Mouse (Mus musculus): ENCODE measurements around the gene Tas1r3. TPM values are rescaled to one million over a fixed set of nuclear protein-coding genes. Genes with fewer than 3 reads are reported as not detected.

Tas1r3 gene
- total and polyA plus RNA-seq, 3 experiments: 0.62 to 54.9 (median 1.1) TPM

- no peaks in the 10 kb centered on the region for H3K9me3 ChIP-seq (replicated peaks; ENCODE audit: insufficient read depth, low read length)
- no peak for DNase-seq (ENCODE audit: low read depth, low spot score)
- no peak overlapping the region for H3K4me3 ChIP-seq (ENCODE audit: control insufficient read depth in 1 of 2, insufficient read depth in 1 of 2, low read depth in 2 of 2, low read length in 2 of 2)
- H3K27ac ChIP-seq (ENCODE audit: control insufficient read depth, low read depth, low read length): no peak overlapping the region
- H3K9ac ChIP-seq (ENCODE audit: control insufficient read depth, low read depth, low read length, poor library complexity, severe bottlenecking): no peak overlapping the region
- peaks cover 12% of the 10 kb centered on the region for H3K79me2 ChIP-seq (ENCODE audit: control insufficient read depth, insufficient read depth, low read length, poor library complexity)
- peaks cover 6 to 11% of the 10 kb centered on the region in 2 experiments for H3K4me1 ChIP-seq (ENCODE audit: control insufficient read depth in 1 of 2, insufficient read depth in 2 of 2, low read length in 2 of 2)
- H3K36me3 ChIP-seq (ENCODE audit: control insufficient read depth in 1 of 2, insufficient read depth in 2 of 2, low read length in 2 of 2): peaks cover 2 to 4% of the 10 kb centered on the region in 2 experiments; a peak in 2 of 4 replicates
- no peak for TF ChIP-seq BHLHE40 (IDR thresholded peaks at IDR 0.05; ENCODE audit: borderline replicate concordance, low read depth, low read length)
- no peaks in the 10 kb centered on the region for H3K27me3 ChIP-seq (ENCODE audit: control insufficient read depth in 1 of 2, insufficient read depth in 2 of 2, low read length in 2 of 2)
Observed at GRCm38 (mm10) chr4:155856071-155856470, 7.1 kb downstream of the Tas1r3 start.

GRCm38 (mm10) chr4:155854991-155855390 lies 8.2 kb downstream of the Tas1r3 start:
- DNase-seq (ENCODE audit: low read depth, low spot score): no peak
- TF ChIP-seq MYC (IDR thresholded peaks at IDR 0.05; ENCODE audit: low read depth, low read length): no peak
- TF ChIP-seq ZNF384 (IDR thresholded peaks at IDR 0.05; ENCODE audit: low read depth, low read length): no peak
- no peak for TF ChIP-seq MYB (IDR thresholded peaks at IDR 0.05; ENCODE audit: low read depth, low read length)
- no peak for TF ChIP-seq SIN3A (IDR thresholded peaks at IDR 0.05; ENCODE audit: low read length)
- no peak for TF ChIP-seq POLR2A (IDR thresholded peaks at IDR 0.05; ENCODE audit: control insufficient read depth in 1 of 2, insufficient read depth in 1 of 2, low read depth in 1 of 2, low read length in 2 of 2, poor library complexity in 1 of 2)
- TF ChIP-seq CTCF (IDR thresholded peaks at IDR 0.05 in 2 of 3, conservative IDR thresholded peaks at IDR 0.05 in 1 of 3; ENCODE audit: control insufficient read depth in 1 of 3, insufficient read depth in 1 of 3, low read depth in 2 of 3, low read length in 3 of 3, poor library complexity in 1 of 3, severe bottlenecking in 1 of 3): no peak
- TF ChIP-seq RCOR1 (IDR thresholded peaks at IDR 0.05; ENCODE audit: low read depth, low read length): no peak
- no peak for TF ChIP-seq NELFE (IDR thresholded peaks at IDR 0.05; ENCODE audit: low read depth, low read length)
- TF ChIP-seq JUND (IDR thresholded peaks at IDR 0.05; ENCODE audit: low read depth, low read length): no peak
- no peak for TF ChIP-seq KAT2A (conservative IDR thresholded peaks at IDR 0.05; ENCODE audit: low read depth, low read length)
- TF ChIP-seq MAX (IDR thresholded peaks at IDR 0.05; ENCODE audit: low read length): no peak
- no peak for TF ChIP-seq ZMIZ1 (IDR thresholded peaks at IDR 0.05; ENCODE audit: low read depth, low read length)
- peaks cover 2 to 4% of the 10 kb centered on the region in 2 experiments; a peak in 3 of 4 replicates for H3K36me3 ChIP-seq (ENCODE audit: control insufficient read depth in 1 of 2, insufficient read depth in 2 of 2, low read length in 2 of 2)

GRCm38 (mm10) chr4:155853421-155853820 lies 9.7 kb downstream of the Tas1r3 start:
- Histone ChIP-seq H3K27me3 (ENCODE audit: control insufficient read depth in 1 of 2, insufficient read depth in 2 of 2, low read length in 2 of 2) (no peaks in the 10 kb centered on the region), H3K9ac (ENCODE audit: control insufficient read depth, low read depth, low read length, poor library complexity, severe bottlenecking) (no peak overlapping the region), H3K4me1 (ENCODE audit: control insufficient read depth in 1 of 2, insufficient read depth in 2 of 2, low read length in 2 of 2) (peaks cover 23 to 38% of the 10 kb centered on the region in 2 experiments), H3K27ac (ENCODE audit: control insufficient read depth, low read depth, low read length) (no peak overlapping the region), H3K36me3 (ENCODE audit: control insufficient read depth in 1 of 2, insufficient read depth in 2 of 2, low read length in 2 of 2) (peaks cover 4 to 17% of the 10 kb centered on the region in 2 experiments; a peak in 3 of 4 replicates), H3K9me3 (replicated peaks; ENCODE audit: insufficient read depth, low read length) (no peaks in the 10 kb centered on the region), H3K79me2 (ENCODE audit: control insufficient read depth, insufficient read depth, low read length, poor library complexity) (peaks cover 36% of the 10 kb centered on the region), H3K4me3 (ENCODE audit: control insufficient read depth in 1 of 2, insufficient read depth in 1 of 2, low read depth in 2 of 2, low read length in 2 of 2) (no peak overlapping the region)
- TF ChIP-seq GABPA (IDR thresholded peaks at IDR 0.05; ENCODE audit: low read depth, low read length): no peak
- TF ChIP-seq BHLHE40 (IDR thresholded peaks at IDR 0.05; ENCODE audit: borderline replicate concordance, low read depth, low read length): no peak
- no peak for TF ChIP-seq CTCF (IDR thresholded peaks at IDR 0.05 in 2 of 3, conservative IDR thresholded peaks at IDR 0.05 in 1 of 3; ENCODE audit: control insufficient read depth in 1 of 3, insufficient read depth in 1 of 3, low read depth in 2 of 3, low read length in 3 of 3, poor library complexity in 1 of 3, severe bottlenecking in 1 of 3)
- no peak for TF ChIP-seq CHD1 (IDR thresholded peaks at IDR 0.05; ENCODE audit: low read depth, low read length)
- no peak for DNase-seq (ENCODE audit: low read depth, low spot score)

More at GRCm38 (mm10) chr4:155854991-155855390, 8.2 kb downstream of the Tas1r3 start:
- H3K4me1 ChIP-seq (ENCODE audit: control insufficient read depth in 1 of 2, insufficient read depth in 2 of 2, low read length in 2 of 2): peaks cover 11 to 22% of the 10 kb centered on the region in 2 experiments
- no peak overlapping the region for H3K4me3 ChIP-seq (ENCODE audit: control insufficient read depth in 1 of 2, insufficient read depth in 1 of 2, low read depth in 2 of 2, low read length in 2 of 2)
- no peaks in the 10 kb centered on the region for H3K9me3 ChIP-seq (replicated peaks; ENCODE audit: insufficient read depth, low read length)
- H3K27me3 ChIP-seq (ENCODE audit: control insufficient read depth in 1 of 2, insufficient read depth in 2 of 2, low read length in 2 of 2): no peaks in the 10 kb centered on the region
- no peak overlapping the region for H3K9ac ChIP-seq (ENCODE audit: control insufficient read depth, low read depth, low read length, poor library complexity, severe bottlenecking)
- no peak overlapping the region for H3K27ac ChIP-seq (ENCODE audit: control insufficient read depth, low read depth, low read length)
- H3K79me2 ChIP-seq (ENCODE audit: control insufficient read depth, insufficient read depth, low read length, poor library complexity): peaks cover 23% of the 10 kb centered on the region

All from MEL (cell line).